Mouse (Mus musculus): ENCODE results near the gene Rbfox3. TPM values are rescaled to one million over a fixed set of nuclear protein-coding genes. Genes with fewer than 3 reads are reported as not detected.

Rbfox3 gene
- total and polyA plus RNA-seq, 2 experiments from 2014 or later, result 60.3 to 73.3 TPM

GRCm38 (mm10) chr11:118605570-118605969 lies 305.8 kb downstream of the Rbfox3 start:
- no peak for ATAC-seq (ENCODE audit: low FRiP score)
- WGBS, result 98% methylated on average over 2 of the region's 2 CpGs
- H3K4me1 ChIP-seq (ENCODE audit: insufficient read depth, low read length), result peaks cover 10% of the 10 kb centered on the region
- TF ChIP-seq CTCF (IDR thresholded peaks at IDR 0.05), result peak; percentile 44
- no peaks in the 10 kb centered on the region for H3K36me3 ChIP-seq (ENCODE audit: insufficient read depth, low read length)
- H3K27ac ChIP-seq (ENCODE audit: low read depth, low read length), result no peak overlapping the region
- H3K27me3 ChIP-seq (ENCODE audit: insufficient read depth, low read length), result 0 out of 2 replicates have a peak, but pooled peaks cover 5% of the 10 kb centered on the region
- no peak for DNase-seq (ENCODE audit: low spot score)
- no peak overlapping the region for H3K4me3 ChIP-seq (ENCODE audit: low read depth, low read length)
- no peak overlapping the region for H3K4me2 ChIP-seq (ENCODE audit: low read depth, low read length, poor library complexity, severe bottlenecking)
- no peak overlapping the region for H3K9ac ChIP-seq (replicated peaks; ENCODE audit: low read length, poor library complexity, severe bottlenecking)
- no peaks in the 10 kb centered on the region for H3K9me3 ChIP-seq (ENCODE audit: low read length)

- DNase-seq (ENCODE audit: low spot score) (peak; percentile 76), ATAC-seq (ENCODE audit: low FRiP score) (no peak)
- H3K4me1 ChIP-seq (ENCODE audit: insufficient read depth, low read length), result peaks cover 5% of the 10 kb centered on the region
- 0 out of 2 replicates have a peak, but pooled peaks cover 5% of the 10 kb centered on the region for H3K27me3 ChIP-seq (ENCODE audit: insufficient read depth, low read length)
- WGBS, result 52% methylated on average over 6 of the region's 6 CpGs
- TF ChIP-seq CTCF (IDR thresholded peaks at IDR 0.05), result no peak
- H3K9me3 ChIP-seq (ENCODE audit: low read length), result no peaks in the 10 kb centered on the region
- H3K4me3 ChIP-seq (ENCODE audit: low read depth, low read length), result no peak overlapping the region
- no peak overlapping the region for H3K4me2 ChIP-seq (ENCODE audit: low read depth, low read length, poor library complexity, severe bottlenecking)
- H3K27ac ChIP-seq (ENCODE audit: low read depth, low read length), result no peak overlapping the region
- no peak overlapping the region for H3K9ac ChIP-seq (replicated peaks; ENCODE audit: low read length, poor library complexity, severe bottlenecking)
- no peaks in the 10 kb centered on the region for H3K36me3 ChIP-seq (ENCODE audit: insufficient read depth, low read length)
These were observed 307.2 kb downstream of the Rbfox3 start for GRCm38 (mm10) chr11:118604206-118604605.

DNA sequence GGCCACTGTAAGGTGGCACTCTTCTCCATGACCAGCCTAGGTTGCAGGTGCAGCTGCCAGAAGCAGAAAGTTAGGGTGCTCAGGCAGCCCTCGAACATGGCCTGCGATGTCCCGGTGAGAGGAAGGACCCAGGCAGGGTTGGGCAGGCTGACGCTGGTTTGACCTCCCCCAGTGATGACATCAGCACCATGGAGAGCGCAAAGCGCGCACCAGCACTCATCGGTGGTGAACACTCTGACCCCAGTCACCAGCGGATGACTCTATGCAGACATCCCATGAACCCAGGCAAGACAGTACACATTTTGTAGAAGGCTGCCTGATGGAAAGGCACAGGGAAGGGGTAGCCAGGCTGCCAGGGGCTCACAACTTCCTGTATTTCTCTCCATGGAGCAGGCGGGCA lies 308.3 kb downstream of the Rbfox3 start:
- H3K4me3 ChIP-seq (ENCODE audit: low read depth, low read length), result no peak overlapping the region
- no peak overlapping the region for H3K9ac ChIP-seq (replicated peaks; ENCODE audit: low read length, poor library complexity, severe bottlenecking)
- peaks cover 5% of the 10 kb centered on the region for H3K4me1 ChIP-seq (ENCODE audit: insufficient read depth, low read length)
- DNase-seq (ENCODE audit: low spot score), result no peak
- H3K4me2 ChIP-seq (ENCODE audit: low read depth, low read length, poor library complexity, severe bottlenecking), result no peak overlapping the region
- H3K36me3 ChIP-seq (ENCODE audit: insufficient read depth, low read length), result no peaks in the 10 kb centered on the region
- WGBS, result 21% methylated on average over 10 of the region's 10 CpGs
- 0 out of 2 replicates have a peak, but pooled peaks cover 5% of the 10 kb centered on the region for H3K27me3 ChIP-seq (ENCODE audit: insufficient read depth, low read length)
- H3K27ac ChIP-seq (ENCODE audit: low read depth, low read length), result no peak overlapping the region
- H3K9me3 ChIP-seq (ENCODE audit: low read length), result no peaks in the 10 kb centered on the region
- TF ChIP-seq CTCF (IDR thresholded peaks at IDR 0.05), result no peak
- no peak for ATAC-seq (ENCODE audit: low FRiP score)

GRCm38 (mm10) chr11:118601484-118601883 lies 309.9 kb downstream of the Rbfox3 start:
- H3K27ac ChIP-seq (ENCODE audit: low read depth, low read length), result no peak overlapping the region
- WGBS, result 62% methylated on average over 9 of the region's 9 CpGs
- no peak for TF ChIP-seq CTCF (IDR thresholded peaks at IDR 0.05)
- no peak overlapping the region for H3K4me3 ChIP-seq (ENCODE audit: low read depth, low read length)
- no peak overlapping the region for H3K4me2 ChIP-seq (ENCODE audit: low read depth, low read length, poor library complexity, severe bottlenecking)
- H3K4me1 ChIP-seq (ENCODE audit: insufficient read depth, low read length), result peaks cover 5% of the 10 kb centered on the region
- DNase-seq (ENCODE audit: low spot score) (no peak), ATAC-seq (ENCODE audit: low FRiP score) (no peak)
- H3K9ac ChIP-seq (replicated peaks; ENCODE audit: low read length, poor library complexity, severe bottlenecking), result no peak overlapping the region
- no peaks in the 10 kb centered on the region for H3K9me3 ChIP-seq (ENCODE audit: low read length)
- H3K36me3 ChIP-seq (ENCODE audit: insufficient read depth, low read length), result no peaks in the 10 kb centered on the region
- H3K27me3 ChIP-seq (ENCODE audit: insufficient read depth, low read length), result 0 out of 2 replicates have a peak, but pooled peaks cover 5% of the 10 kb centered on the region

GRCm38 (mm10) chr11:118600168-118600567 lies 311.2 kb downstream of the Rbfox3 start:
- H3K27me3 ChIP-seq (ENCODE audit: insufficient read depth, low read length), result 0 out of 2 replicates have a peak, but pooled peaks cover 5% of the 10 kb centered on the region
- ATAC-seq (ENCODE audit: low FRiP score) (peak; percentile 11; the same call in 1 of the 2 replicates), DNase-seq (ENCODE audit: low spot score) (peak; percentile 65)
- H3K36me3 ChIP-seq (ENCODE audit: insufficient read depth, low read length), result no peaks in the 10 kb centered on the region
- no peak overlapping the region for H3K4me2 ChIP-seq (ENCODE audit: low read depth, low read length, poor library complexity, severe bottlenecking)
- no peak for TF ChIP-seq CTCF (IDR thresholded peaks at IDR 0.05)
- H3K9me3 ChIP-seq (ENCODE audit: low read length), result no peaks in the 10 kb centered on the region
- WGBS, result 10% methylated on average over 6 of the region's 9 CpGs
- H3K4me1 ChIP-seq (ENCODE audit: insufficient read depth, low read length), result peaks cover 5% of the 10 kb centered on the region
- no peak overlapping the region for H3K4me3 ChIP-seq (ENCODE audit: low read depth, low read length)
- H3K9ac ChIP-seq (replicated peaks; ENCODE audit: low read length, poor library complexity, severe bottlenecking), result no peak overlapping the region
- 0 out of 2 replicates have a peak overlapping the region, but pooled peaks have one; percentile 38 for H3K27ac ChIP-seq (ENCODE audit: low read depth, low read length)

DNA sequence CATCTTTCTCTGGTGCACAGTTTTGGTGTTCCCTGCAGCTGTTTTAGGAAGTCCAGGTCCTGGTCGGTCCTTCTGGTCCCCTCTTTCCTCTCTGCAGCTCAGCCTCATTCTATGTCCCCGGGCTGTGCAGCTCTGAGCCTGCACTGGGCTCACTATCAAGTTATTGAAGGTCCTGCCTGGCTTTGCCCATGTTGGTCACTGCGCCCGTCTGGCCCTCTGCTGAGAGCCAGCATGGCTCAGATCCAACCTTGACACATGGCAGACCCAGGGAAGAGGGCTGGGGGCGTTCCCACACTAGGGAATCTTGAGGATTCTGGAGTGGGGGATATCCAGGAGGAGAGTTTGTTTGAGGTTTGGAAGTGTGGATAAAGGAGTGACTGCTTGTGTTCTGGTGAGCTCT lies 312.7 kb downstream of the Rbfox3 start:
- no peaks in the 10 kb centered on the region for H3K9me3 ChIP-seq (ENCODE audit: low read length)
- H3K4me3 ChIP-seq (ENCODE audit: low read depth, low read length), result no peak overlapping the region
- H3K27me3 ChIP-seq (ENCODE audit: insufficient read depth, low read length), result 0 out of 2 replicates have a peak, but pooled peaks cover 5% of the 10 kb centered on the region
- 63% methylated on average over 5 of the region's 5 CpGs for WGBS
- no peaks in the 10 kb centered on the region for H3K36me3 ChIP-seq (ENCODE audit: insufficient read depth, low read length)
- no peak overlapping the region for H3K27ac ChIP-seq (ENCODE audit: low read depth, low read length)
- DNase-seq (ENCODE audit: low spot score) (no peak), ATAC-seq (ENCODE audit: low FRiP score) (no peak)
- H3K4me1 ChIP-seq (ENCODE audit: insufficient read depth, low read length), result peaks cover 7% of the 10 kb centered on the region
- TF ChIP-seq CTCF (IDR thresholded peaks at IDR 0.05), result no peak
- H3K4me2 ChIP-seq (ENCODE audit: low read depth, low read length, poor library complexity, severe bottlenecking), result no peak overlapping the region
- H3K9ac ChIP-seq (replicated peaks; ENCODE audit: low read length, poor library complexity, severe bottlenecking), result no peak overlapping the region
